Mouse (Mus musculus) liver, postnatal 0 days (tissue): ENCODE data around the gene Hk3. TPM values are rescaled to one million over a fixed set of nuclear protein-coding genes. Genes with fewer than 3 reads are reported as not detected.
A peak's percentile ranks its signal among the peaks of the same experiment; 100 is the strongest.

ENCODE experiments used
- ATAC-seq: fragments of 200-750 bp; cut with Nextera tagmentation; 2 replicates; pipeline ENCODE4 v1.8.0; 2017; ENCODE audit warnings: mild to moderate bottlenecking, moderate library complexity
- DNase-seq: peaks from one replicate; pipeline ENCODE4 v3.0.0-alpha.2; 2016
- H3K27ac ChIP-seq: fragments of 300-500 bp; sonication (generic); 2 replicates; pipeline ENCODE4 v1.5.1; 2014; ENCODE audit warnings: antibody characterized with exemption, moderate library complexity, mild to moderate bottlenecking, low read depth
- H3K27me3 ChIP-seq: fragments of 300-500 bp; sonication (generic); 2 replicates; pipeline ENCODE4 v1.6.1; 2014; ENCODE audit warnings: low read length, control low read depth, mixed read lengths; ENCODE audit not compliant: insufficient read depth
- H3K36me3 ChIP-seq: fragments of 300-500 bp; sonication (generic); replicated peaks from 2 replicates; pipeline ENCODE4 v1.6.1; 2014; ENCODE audit warnings: mild to moderate bottlenecking, control low read depth, low read length, moderate library complexity, mixed read lengths; ENCODE audit not compliant: insufficient read depth
- H3K4me1 ChIP-seq: fragments of 300-500 bp; sonication (generic); 2 replicates; pipeline ENCODE4 v1.6.1; 2014; ENCODE audit warnings: antibody characterized with exemption, mild to moderate bottlenecking, control low read depth; ENCODE audit not compliant: insufficient read depth
- H3K4me2 ChIP-seq: fragments of 300-500 bp; sonication (generic); 2 replicates; pipeline ENCODE4 v1.6.1; 2014; ENCODE audit warnings: low read depth, mild to moderate bottlenecking, low read length, moderate library complexity, mixed read lengths
- H3K4me3 ChIP-seq: fragments of 300-500 bp; sonication (generic); 2 replicates; pipeline ENCODE4 v1.5.1; 2014; ENCODE audit warnings: low read depth, low read length
- H3K9ac ChIP-seq: fragments of 300-500 bp; sonication (generic); replicated peaks from 2 replicates; pipeline ENCODE4 v1.6.1; 2014; ENCODE audit warnings: mild to moderate bottlenecking, moderate library complexity
- H3K9me3 ChIP-seq: fragments of 300-500 bp; sonication (generic); 2 replicates; pipeline ENCODE4 v1.6.1; 2016; ENCODE audit warnings: mild to moderate bottlenecking, control low read depth, low read length, mixed read lengths
- CTCF ChIP-seq: sonication (generic); IDR thresholded peaks from 2 replicates; pipeline ENCODE4 v1.5.1; 2016; ENCODE audit warnings: antibody characterized with exemption, low read depth
- EP300 ChIP-seq: IDR thresholded peaks from 2 replicates; pipeline ENCODE4 v1.6.1; 2016; ENCODE audit warnings: antibody characterized with exemption, low read depth, mild to moderate bottlenecking
- WGBS: fragments of 180-500 bp; shearing (Covaris S2); extraction: QIAGEN DNeasy Blood & Tissue Kit; methylation state at CpG from one replicate; pipeline ENCODE4 v1.1.7; 2014; ENCODE audit not compliant: insufficient replicate concordance; 5-methylcytosine and 5-hydroxymethylcytosine counted together
- polyA plus RNA-seq: library from polyadenylated mRNA; unstranded; fragments of >200 nt; fragmentation: Nextera tagmentation; extraction: Ambion mirVana; gene quantifications from 2 replicates; pipeline ENCODE4 v1.2.1, GENCODE M21; 2015

Gene Hk3
- polyA plus RNA-seq, 1 experiment from 2014 or later: 6.5 TPM

DNA sequence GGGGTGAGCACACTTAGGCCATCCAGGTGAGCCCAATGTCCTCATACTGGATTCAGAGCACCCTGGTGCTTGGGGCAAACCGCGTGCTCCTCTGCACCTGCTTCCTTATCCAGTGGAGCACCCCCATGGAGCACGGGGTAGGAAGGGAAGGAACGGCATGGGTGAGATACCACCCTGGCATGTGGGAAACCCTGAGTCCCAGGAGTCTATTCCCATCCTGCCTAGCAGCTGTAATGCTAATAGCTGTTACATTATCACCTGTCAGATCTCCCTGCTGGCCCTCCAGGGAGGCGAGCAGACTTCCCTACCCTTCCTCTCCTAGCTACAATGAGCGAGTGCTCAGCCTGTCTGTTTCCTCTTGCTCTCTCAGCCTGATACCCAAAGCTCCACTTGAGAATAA is 26.0 kb downstream of the Hk3 start:
- no peak for TF ChIP-seq CTCF
- no peak for TF ChIP-seq EP300
- 50% methylated on average over 6 of the region's 6 CpGs for WGBS
- no peaks in the 10 kb centered on the region for H3K9me3 ChIP-seq
- no peaks in the 10 kb centered on the region for H3K36me3 ChIP-seq
- H3K4me2 ChIP-seq: no peak overlapping the region
- no peak for DNase-seq
- ATAC-seq: no peak
- no peak overlapping the region for H3K27ac ChIP-seq
- no peaks in the 10 kb centered on the region for H3K4me1 ChIP-seq
- H3K9ac ChIP-seq: no peak overlapping the region
- H3K4me3 ChIP-seq: no peak overlapping the region
- H3K27me3 ChIP-seq: no peaks in the 10 kb centered on the region

DNA sequence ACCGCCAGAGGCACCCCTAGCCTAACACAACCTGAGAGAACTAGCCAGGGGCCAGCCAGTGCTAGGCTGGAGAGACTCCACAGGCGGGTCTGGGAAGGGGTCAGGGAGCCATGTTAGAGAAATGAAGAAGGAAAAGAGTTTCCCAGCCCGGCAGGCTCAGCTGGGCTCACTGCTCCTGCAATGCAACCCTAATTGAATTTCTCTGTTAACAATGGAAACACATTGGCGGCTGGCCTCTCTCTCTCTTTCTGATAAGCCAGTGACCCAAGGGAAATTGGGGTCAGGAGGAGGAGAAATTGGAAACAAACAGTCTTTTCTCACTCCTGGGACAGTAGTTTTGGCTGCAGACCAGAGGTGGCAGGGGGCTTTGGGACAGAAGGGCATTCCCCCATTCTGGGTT is 26.6 kb downstream of the Hk3 start:
- H3K4me1 ChIP-seq: no peaks in the 10 kb centered on the region
- no peaks in the 10 kb centered on the region for H3K27me3 ChIP-seq
- H3K27ac ChIP-seq: no peak overlapping the region
- DNase-seq (no peak), ATAC-seq (no peak)
- TF ChIP-seq EP300 (no peak), CTCF (no peak)
- H3K36me3 ChIP-seq: no peaks in the 10 kb centered on the region
- H3K4me3 ChIP-seq: no peak overlapping the region
- no peaks in the 10 kb centered on the region for H3K9me3 ChIP-seq
- 44% methylated on average over 4 of the region's 4 CpGs for WGBS
- no peak overlapping the region for H3K9ac ChIP-seq
- H3K4me2 ChIP-seq: no peak overlapping the region

DNA sequence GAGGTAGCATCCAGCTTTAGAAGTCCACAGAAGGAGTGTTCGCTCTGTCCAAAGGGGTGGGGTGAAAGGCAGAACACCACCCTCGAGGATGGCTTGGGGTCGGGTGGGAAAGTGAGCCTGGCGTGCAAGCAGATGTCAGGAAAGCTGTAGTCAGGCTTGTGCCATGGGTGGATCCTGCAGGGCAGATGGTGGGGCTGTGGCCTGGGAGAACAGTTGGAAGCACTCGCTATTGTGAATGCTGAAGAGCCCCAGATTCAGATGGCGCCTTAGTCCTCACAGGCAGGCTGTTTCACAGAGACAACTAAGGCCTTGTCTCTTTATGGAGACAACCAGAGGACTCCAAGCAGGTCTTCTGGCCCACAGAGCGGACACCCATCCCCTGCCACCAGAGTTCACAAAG is 29.0 kb downstream of the Hk3 start:
- TF ChIP-seq EP300 (no peak), CTCF (no peak)
- DNase-seq (no peak), ATAC-seq (no peak)
- H3K4me3 ChIP-seq: no peak overlapping the region
- H3K36me3 ChIP-seq: no peaks in the 10 kb centered on the region
- H3K27ac ChIP-seq: no peak overlapping the region
- WGBS: 82% methylated on average over 7 of the region's 7 CpGs
- H3K4me1 ChIP-seq: no peaks in the 10 kb centered on the region
- H3K27me3 ChIP-seq: no peaks in the 10 kb centered on the region
- no peak overlapping the region for H3K9ac ChIP-seq
- no peaks in the 10 kb centered on the region for H3K9me3 ChIP-seq
- H3K4me2 ChIP-seq: no peak overlapping the region

DNA sequence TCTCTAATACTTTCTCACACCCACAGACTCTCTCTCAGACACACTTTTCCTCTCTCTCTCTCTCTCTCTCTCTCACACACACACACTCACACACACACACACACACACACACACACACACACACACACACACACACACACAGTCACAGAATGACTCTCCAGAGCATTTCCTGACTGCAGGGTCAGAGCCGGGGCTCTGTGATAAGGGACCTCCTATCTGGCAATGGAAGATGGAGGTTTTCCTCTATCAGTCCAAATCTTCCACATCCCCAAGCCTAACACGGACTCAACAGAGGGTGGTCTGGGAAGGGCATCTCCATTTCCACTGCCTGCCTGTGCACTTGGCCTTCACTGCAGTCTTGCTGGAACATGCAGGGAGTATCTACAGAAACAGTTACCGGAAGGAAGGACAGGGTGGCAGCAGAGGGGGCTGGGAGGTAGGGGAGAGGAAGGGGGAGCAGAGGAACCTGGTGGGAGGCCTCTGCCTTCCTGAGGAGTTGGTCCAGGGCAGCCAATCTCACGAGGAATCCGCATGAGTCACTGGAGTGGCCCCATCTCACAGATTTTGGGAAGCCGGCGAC is 32.9 kb downstream of the Hk3 start:
- ATAC-seq (no peak), DNase-seq (no peak)
- Histone ChIP-seq H3K27ac (no peak overlapping the region), H3K4me2 (no peak overlapping the region), H3K36me3 (no peaks in the 10 kb centered on the region), H3K27me3 (no peaks in the 10 kb centered on the region), H3K9me3 (no peaks in the 10 kb centered on the region), H3K4me3 (no peak overlapping the region), H3K4me1 (no peaks in the 10 kb centered on the region), H3K9ac (no peak overlapping the region)
- WGBS: 17% methylated on average over 7 of the region's 7 CpGs
- TF ChIP-seq EP300 (no peak), CTCF (no peak)

DNA sequence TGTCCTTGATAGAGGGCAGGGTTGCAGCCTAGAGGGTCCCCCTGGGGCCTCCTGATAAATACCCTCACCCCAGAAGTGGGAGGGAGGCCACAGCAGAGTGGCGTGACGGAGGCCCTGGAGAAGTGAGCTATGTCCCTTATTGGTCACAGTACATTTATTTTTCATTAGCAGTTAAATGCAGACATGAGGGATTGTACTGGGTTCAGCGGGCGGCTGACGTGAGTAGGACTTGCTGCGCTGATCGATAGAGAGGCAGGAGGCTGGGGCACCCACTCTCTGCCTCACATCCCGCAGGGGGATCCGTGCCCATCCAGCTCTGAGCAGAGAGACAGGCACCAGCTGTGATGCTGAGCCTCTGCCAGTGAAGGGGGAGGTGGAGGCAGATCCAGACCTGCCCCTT is 33.8 kb downstream of the Hk3 start:
- WGBS: 75% methylated on average over 9 of the region's 9 CpGs

DNA sequence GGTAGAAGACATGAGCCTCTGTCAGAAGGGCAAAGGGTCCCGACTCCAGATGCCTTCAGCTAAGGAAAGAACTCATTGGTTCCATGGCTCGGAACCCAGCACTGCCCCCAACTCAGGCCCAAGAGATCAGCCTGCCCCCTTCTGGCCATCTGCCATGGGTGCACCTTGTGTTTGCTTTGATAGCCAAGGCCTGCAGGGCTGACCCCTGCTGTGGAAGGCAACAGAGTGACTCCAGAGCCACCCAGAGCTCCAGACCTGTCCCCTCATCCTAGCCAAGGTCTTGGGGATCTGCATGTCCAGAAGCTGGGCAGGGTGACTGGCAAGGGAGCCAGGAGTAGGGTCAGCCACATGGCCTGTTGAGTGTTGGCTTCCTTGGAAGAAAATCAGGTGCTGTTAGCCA is 37.6 kb downstream of the Hk3 start:
- no peak overlapping the region for H3K27ac ChIP-seq
- H3K36me3 ChIP-seq: no peaks in the 10 kb centered on the region
- H3K4me3 ChIP-seq: no peak overlapping the region
- WGBS: 55% methylated on average over 2 of the region's 2 CpGs
- no peak for ATAC-seq
- no peak for DNase-seq
- no peak overlapping the region for H3K9ac ChIP-seq
- no peak overlapping the region for H3K4me2 ChIP-seq
- H3K4me1 ChIP-seq: no peaks in the 10 kb centered on the region
- H3K9me3 ChIP-seq: no peaks in the 10 kb centered on the region
- no peaks in the 10 kb centered on the region for H3K27me3 ChIP-seq
- TF ChIP-seq CTCF (peak; percentile 47), EP300 (no peak)

More for the DNA sequence above, 33.8 kb downstream of the Hk3 start:
- ATAC-seq: no peak
- Histone ChIP-seq H3K9me3 (no peaks in the 10 kb centered on the region), H3K4me2 (no peak overlapping the region), H3K27ac (no peak overlapping the region), H3K9ac (no peak overlapping the region), H3K4me3 (no peak overlapping the region), H3K36me3 (no peaks in the 10 kb centered on the region), H3K27me3 (no peaks in the 10 kb centered on the region), H3K4me1 (no peaks in the 10 kb centered on the region)
- no peak for DNase-seq
- TF ChIP-seq CTCF: no peak
- no peak for TF ChIP-seq EP300

DNA sequence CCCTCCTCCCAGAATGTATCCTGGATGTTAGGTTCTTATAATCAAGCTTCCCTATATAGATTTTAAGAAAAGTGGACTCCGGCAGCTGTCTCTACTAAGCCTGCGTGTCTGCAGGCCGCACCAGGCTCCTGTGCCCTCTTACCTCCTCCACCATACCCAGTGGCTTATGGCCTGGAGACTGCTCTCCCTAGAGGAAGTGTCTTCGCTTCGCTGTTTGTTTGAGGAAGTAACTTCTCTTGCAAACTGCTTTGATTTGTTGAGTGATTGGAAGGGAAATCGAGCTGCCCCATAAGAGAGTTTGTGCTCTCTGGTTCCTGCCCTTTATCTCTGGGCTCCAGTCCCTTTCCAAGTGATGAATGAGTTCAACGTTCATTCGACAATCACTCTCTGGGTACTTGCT is 38.2 kb downstream of the Hk3 start:
- H3K4me3 ChIP-seq: no peak overlapping the region
- H3K9ac ChIP-seq: no peak overlapping the region
- DNase-seq (no peak), ATAC-seq (no peak)
- no peaks in the 10 kb centered on the region for H3K9me3 ChIP-seq
- H3K27me3 ChIP-seq: no peaks in the 10 kb centered on the region
- no peaks in the 10 kb centered on the region for H3K4me1 ChIP-seq
- TF ChIP-seq EP300 (no peak), CTCF (no peak)
- no peak overlapping the region for H3K27ac ChIP-seq
- WGBS: 34% methylated on average over 8 of the region's 8 CpGs
- no peak overlapping the region for H3K4me2 ChIP-seq
- H3K36me3 ChIP-seq: no peaks in the 10 kb centered on the region
